Mouse (Mus musculus): ENCODE results near the gene Sestd1.

- no peak for TF ChIP-seq CTCF (IDR thresholded peaks at IDR 0.05; ENCODE audit: low read depth, low read length)
- TF ChIP-seq POLR2A (IDR thresholded peaks at IDR 0.05; ENCODE audit: extremely low read depth, insufficient read depth, low read length), result no peak
Observed at GRCm38 (mm10) chr2:77148215-77148614, 132.2 kb downstream of the Sestd1 start.

Measured in liver, adult 2 months (tissue).